Mouse (Mus musculus) embryonic facial prominence, embryonic 15.5 days (tissue): ENCODE measurements around the gene Ubl5. TPM values are rescaled to one million over a fixed set of nuclear protein-coding genes. Genes with fewer than 3 reads are reported as not detected.

Experiments used
- ATAC-seq: fragments of 200-750 bp; cut with Nextera tagmentation; 2 replicates; pipeline ENCODE4 v1.8.0; 2017; ENCODE audit warnings: low read depth, moderate TSS enrichment; ENCODE audit not compliant: insufficient number of reproducible peaks, low FRiP score, low TSS enrichment
- H3K27ac ChIP-seq: fragments of 300-500 bp; sonication (generic); replicated peaks from 2 replicates; pipeline ENCODE4 v1.5.1; 2015; ENCODE audit warnings: mild to moderate bottlenecking, inconsistent platforms
- H3K27me3 ChIP-seq: fragments of 300-500 bp; sonication (generic); 2 replicates; pipeline ENCODE4 v1.6.1; 2015; ENCODE audit warnings: inconsistent platforms
- H3K36me3 ChIP-seq: fragments of 300-500 bp; sonication (generic); 2 replicates; pipeline ENCODE4 v1.6.1; 2015; ENCODE audit warnings: mild to moderate bottlenecking, inconsistent platforms
- H3K4me1 ChIP-seq: fragments of 300-500 bp; sonication (generic); 2 replicates; pipeline ENCODE4 v1.6.1; 2015; ENCODE audit warnings: inconsistent platforms
- H3K4me2 ChIP-seq: fragments of 300-500 bp; sonication (generic); replicated peaks from 2 replicates; pipeline ENCODE4 v1.6.1; 2015; ENCODE audit warnings: mild to moderate bottlenecking, inconsistent platforms
- H3K4me3 ChIP-seq: fragments of 300-500 bp; sonication (generic); replicated peaks from 2 replicates; pipeline ENCODE4 v1.5.1; 2015; ENCODE audit warnings: mild to moderate bottlenecking, inconsistent platforms
- H3K9ac ChIP-seq: fragments of 300-500 bp; sonication (generic); 2 replicates; pipeline ENCODE4 v1.6.1; 2015; ENCODE audit warnings: inconsistent platforms
- H3K9me3 ChIP-seq: fragments of 300-500 bp; sonication (generic); replicated peaks from 2 replicates; pipeline ENCODE4 v1.6.1; 2016; ENCODE audit warnings: inconsistent platforms
- WGBS: fragments of 180-500 bp; shearing (Covaris S2); methylation state at CpG from one replicate; pipeline ENCODE4 v1.1.7; 2015; 5-methylcytosine and 5-hydroxymethylcytosine counted together
- polyA plus RNA-seq: library from polyadenylated mRNA; unstranded; fragments of >200 nt; fragmentation: Nextera tagmentation; extraction: Ambion mirVana; gene quantifications from 2 replicates; pipeline ENCODE4 v1.2.1, GENCODE M21; 2015

The Ubl5 gene
- polyA plus RNA-seq, 1 experiment from 2014 or later, result 416 TPM

GRCm38 (mm10) chr9:20662325-20662724 is 19.6 kb downstream of the Ubl5 start:
- Histone ChIP-seq H3K36me3 (peaks cover 73% of the 10 kb centered on the region), H3K27ac (no peak overlapping the region), H3K9me3 (no peaks in the 10 kb centered on the region), H3K27me3 (no peaks in the 10 kb centered on the region), H3K4me1 (0 out of 2 replicates have a peak, but pooled peaks cover 3% of the 10 kb centered on the region), H3K4me2 (no peak overlapping the region), H3K9ac (no peak overlapping the region), H3K4me3 (no peak overlapping the region)
- ATAC-seq, result no peak
- WGBS, result 58% methylated on average over 3 of the region's 3 CpGs

- H3K4me1 ChIP-seq, result 0 out of 2 replicates have a peak, but pooled peaks cover 3% of the 10 kb centered on the region
- no peaks in the 10 kb centered on the region for H3K9me3 ChIP-seq
- no peaks in the 10 kb centered on the region for H3K27me3 ChIP-seq
- peaks cover 68% of the 10 kb centered on the region for H3K36me3 ChIP-seq
- WGBS, result 99% methylated on average over 8 of the region's 8 CpGs
- H3K4me2 ChIP-seq, result no peak overlapping the region
- no peak overlapping the region for H3K9ac ChIP-seq
- ATAC-seq, result no peak
- no peak overlapping the region for H3K4me3 ChIP-seq
- H3K27ac ChIP-seq, result no peak overlapping the region
Measured at GRCm38 (mm10) chr9:20662874-20663273, 20.2 kb downstream of the Ubl5 start.

- Histone ChIP-seq H3K36me3 (peaks cover 59% of the 10 kb centered on the region), H3K9me3 (no peaks in the 10 kb centered on the region), H3K4me3 (no peak overlapping the region), H3K4me2 (no peak overlapping the region), H3K27ac (no peak overlapping the region), H3K4me1 (0 out of 2 replicates have a peak, but pooled peaks cover 3% of the 10 kb centered on the region), H3K27me3 (no peaks in the 10 kb centered on the region), H3K9ac (no peak overlapping the region)
- WGBS, result 87% methylated on average over 2 of the region's 2 CpGs
- 0 out of 2 replicates have a peak, but pooled peaks have one; percentile 9 for ATAC-seq
Measured at GRCm38 (mm10) chr9:20663956-20664355, 21.3 kb downstream of the Ubl5 start.

- no peak overlapping the region; the same call in 1 of the 2 replicates for H3K27ac ChIP-seq
- H3K36me3 ChIP-seq, result peaks cover 55% of the 10 kb centered on the region
- 0 out of 2 replicates have a peak, but pooled peaks cover 3% of the 10 kb centered on the region for H3K4me1 ChIP-seq
- no peak overlapping the region for H3K9ac ChIP-seq
- 0 out of 2 replicates have a peak, but pooled peaks have one; percentile 5 for ATAC-seq
- 82% methylated on average over 2 of the region's 2 CpGs for WGBS
- no peaks in the 10 kb centered on the region for H3K27me3 ChIP-seq
- no peaks in the 10 kb centered on the region for H3K9me3 ChIP-seq
- no peak overlapping the region for H3K4me3 ChIP-seq
- H3K4me2 ChIP-seq, result no peak overlapping the region
Measured at GRCm38 (mm10) chr9:20664366-20664765, 21.7 kb downstream of the Ubl5 start.

GRCm38 (mm10) chr9:20664982-20665637 is 22.4 kb downstream of the Ubl5 start:
- Histone ChIP-seq H3K27ac (no peak overlapping the region), H3K4me3 (no peak overlapping the region), H3K27me3 (no peaks in the 10 kb centered on the region), H3K4me1 (0 out of 2 replicates have a peak, but pooled peaks cover 3% of the 10 kb centered on the region), H3K9ac (no peak overlapping the region), H3K9me3 (no peaks in the 10 kb centered on the region), H3K36me3 (peaks cover 47% of the 10 kb centered on the region), H3K4me2 (no peak overlapping the region)
- 79% methylated on average over 5 of the region's 5 CpGs for WGBS
- 0 out of 2 replicates have a peak, but pooled peaks have one; percentile 27 for ATAC-seq

GRCm38 (mm10) chr9:20665925-20666324 is 23.2 kb downstream of the Ubl5 start:
- Histone ChIP-seq H3K4me2 (no peak overlapping the region), H3K36me3 (peaks cover 42% of the 10 kb centered on the region), H3K4me1 (0 out of 2 replicates have a peak, but pooled peaks cover 3% of the 10 kb centered on the region), H3K27me3 (no peaks in the 10 kb centered on the region), H3K4me3 (no peak overlapping the region), H3K9ac (no peak overlapping the region), H3K9me3 (no peaks in the 10 kb centered on the region), H3K27ac (no peak overlapping the region)
- WGBS, result 40% methylated on average over 8 of the region's 8 CpGs
- no peak for ATAC-seq

GRCm38 (mm10) chr9:20666510-20667034 is 23.9 kb downstream of the Ubl5 start:
- H3K9me3 ChIP-seq, result no peaks in the 10 kb centered on the region
- 14% methylated on average over 7 of the region's 7 CpGs for WGBS
- H3K4me2 ChIP-seq, result no peak overlapping the region
- no peak overlapping the region for H3K27ac ChIP-seq
- H3K9ac ChIP-seq, result no peak overlapping the region
- no peaks in the 10 kb centered on the region for H3K27me3 ChIP-seq
- no peak overlapping the region for H3K4me3 ChIP-seq
- no peak for ATAC-seq
- peaks cover 36% of the 10 kb centered on the region for H3K36me3 ChIP-seq
- 0 out of 2 replicates have a peak, but pooled peaks cover 3% of the 10 kb centered on the region for H3K4me1 ChIP-seq

- Histone ChIP-seq H3K36me3 (peaks cover 22% of the 10 kb centered on the region), H3K4me3 (no peak overlapping the region), H3K4me1 (0 out of 2 replicates have a peak, but pooled peaks cover 2% of the 10 kb centered on the region), H3K9ac (no peak overlapping the region), H3K27me3 (no peaks in the 10 kb centered on the region), H3K4me2 (no peak overlapping the region), H3K9me3 (no peaks in the 10 kb centered on the region), H3K27ac (no peak overlapping the region)
- ATAC-seq, result no peak
- 93% methylated on average over 22 of the region's 22 CpGs for WGBS
Measured at GRCm38 (mm10) chr9:20668065-20668464, 25.4 kb downstream of the Ubl5 start.

- H3K4me3 ChIP-seq, result no peak overlapping the region
- H3K9ac ChIP-seq, result no peak overlapping the region
- no peak overlapping the region for H3K4me2 ChIP-seq
- H3K27me3 ChIP-seq, result no peaks in the 10 kb centered on the region
- no peaks in the 10 kb centered on the region for H3K4me1 ChIP-seq
- H3K27ac ChIP-seq, result no peak overlapping the region
- H3K36me3 ChIP-seq, result no peaks in the 10 kb centered on the region
- no peaks in the 10 kb centered on the region for H3K9me3 ChIP-seq
- 80% methylated on average over 16 of the region's 16 CpGs for WGBS
- no peak for ATAC-seq
Measured at GRCm38 (mm10) chr9:20672047-20672446, 29.4 kb downstream of the Ubl5 start.

- Histone ChIP-seq H3K27me3 (no peaks in the 10 kb centered on the region), H3K9ac (no peak overlapping the region), H3K4me3 (no peak overlapping the region), H3K4me2 (no peak overlapping the region), H3K9me3 (no peaks in the 10 kb centered on the region), H3K27ac (no peak overlapping the region), H3K36me3 (no peaks in the 10 kb centered on the region), H3K4me1 (no peaks in the 10 kb centered on the region; the same call in 1 of the 2 replicates)
- 91% methylated on average over 12 of the region's 12 CpGs for WGBS
- no peak for ATAC-seq
Measured at GRCm38 (mm10) chr9:20677892-20678291, 35.2 kb downstream of the Ubl5 start.

- Histone ChIP-seq H3K9ac (no peak overlapping the region), H3K9me3 (no peaks in the 10 kb centered on the region), H3K27ac (0 out of 2 replicates have a peak overlapping the region, but pooled peaks have one; percentile 12), H3K4me1 (no peaks in the 10 kb centered on the region; the same call in 1 of the 2 replicates), H3K36me3 (no peaks in the 10 kb centered on the region), H3K4me2 (no peak overlapping the region), H3K27me3 (no peaks in the 10 kb centered on the region), H3K4me3 (no peak overlapping the region)
- 59% methylated on average over 9 of the region's 9 CpGs for WGBS
- no peak for ATAC-seq
Measured at GRCm38 (mm10) chr9:20680378-20680958, 37.8 kb downstream of the Ubl5 start.
